Mouse (Mus musculus): Measurements from ENCODE around the gene S100b. TPM values are rescaled to one million over a fixed set of nuclear protein-coding genes. Genes with fewer than 3 reads are reported as not detected.
A peak's percentile ranks its signal among the peaks of the same experiment; 100 is the strongest.

Gene S100b
- total RNA-seq, 2 experiments from 2014 or later, result 156 to 157 TPM

DNA sequence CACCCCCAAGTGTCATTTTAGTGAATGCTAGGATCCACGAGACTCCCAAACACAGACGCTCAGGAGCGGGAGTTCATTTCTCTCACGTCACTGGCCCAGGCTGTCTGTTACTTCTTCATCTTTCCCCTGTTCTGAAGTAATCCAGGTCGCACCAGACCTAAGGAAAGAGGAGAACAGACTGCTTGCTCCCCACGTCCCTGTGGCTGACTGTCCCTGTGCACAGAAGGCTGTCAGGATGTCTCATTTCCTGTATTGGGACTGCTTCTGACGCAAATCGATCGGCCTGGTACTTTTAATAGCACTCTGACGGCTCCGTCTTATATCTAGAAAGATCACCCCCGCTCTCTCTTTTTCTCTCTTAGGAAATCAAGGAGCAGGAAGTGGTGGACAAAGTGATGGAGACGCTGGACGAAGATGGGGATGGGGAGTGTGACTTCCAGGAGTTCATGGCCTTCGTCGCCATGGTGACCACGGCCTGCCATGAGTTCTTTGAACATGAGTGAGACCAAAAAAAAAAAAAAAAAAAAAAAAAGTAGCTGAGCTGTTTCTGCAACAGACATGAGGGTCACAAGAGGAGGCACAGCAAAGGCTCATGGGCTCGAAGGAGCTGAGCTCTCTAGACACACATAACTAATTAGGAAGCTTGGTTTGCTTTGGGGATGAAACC, 6.0 kb downstream of the S100b start:
- DNase-seq (ENCODE audit: low spot score in 2 of 2), result peak in 1 of 2 experiments; percentile 48

DNA sequence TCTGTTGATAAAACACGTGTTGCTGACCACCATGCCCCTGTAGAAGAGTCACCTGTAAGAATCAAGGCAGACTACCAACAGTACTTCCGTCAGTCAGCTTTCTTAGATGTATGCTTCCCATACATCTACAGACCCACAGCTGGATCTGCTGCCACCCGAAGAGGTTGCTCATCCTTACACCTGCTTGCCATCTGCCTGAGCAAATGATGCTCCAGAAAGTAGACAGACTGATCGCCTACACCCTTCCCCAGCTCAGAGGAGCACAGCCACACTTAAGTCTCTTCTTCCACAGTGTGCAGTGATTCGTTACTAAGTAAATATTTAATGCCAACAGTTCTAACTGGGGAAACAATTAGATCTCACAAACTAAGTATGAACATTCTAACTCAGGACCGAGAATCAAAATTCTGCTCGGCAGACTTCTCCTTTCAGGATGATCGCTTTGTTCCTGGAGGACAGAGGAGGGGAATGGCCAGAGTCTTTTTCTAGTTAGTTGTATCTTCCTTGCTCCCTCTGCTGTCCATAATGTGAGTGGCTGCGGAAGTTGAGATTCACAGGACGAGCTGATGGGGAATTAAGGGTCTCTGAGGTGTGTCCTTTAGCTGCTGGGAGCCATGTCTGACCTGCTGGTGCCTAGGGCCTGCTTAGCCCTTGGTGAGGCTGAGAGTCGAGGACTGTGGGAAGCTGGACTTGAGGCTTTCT, 6.9 kb downstream of the S100b start:
- DNase-seq (ENCODE audit: low spot score in 2 of 2), result peak in 1 of 2 experiments; percentile 61

DNA sequence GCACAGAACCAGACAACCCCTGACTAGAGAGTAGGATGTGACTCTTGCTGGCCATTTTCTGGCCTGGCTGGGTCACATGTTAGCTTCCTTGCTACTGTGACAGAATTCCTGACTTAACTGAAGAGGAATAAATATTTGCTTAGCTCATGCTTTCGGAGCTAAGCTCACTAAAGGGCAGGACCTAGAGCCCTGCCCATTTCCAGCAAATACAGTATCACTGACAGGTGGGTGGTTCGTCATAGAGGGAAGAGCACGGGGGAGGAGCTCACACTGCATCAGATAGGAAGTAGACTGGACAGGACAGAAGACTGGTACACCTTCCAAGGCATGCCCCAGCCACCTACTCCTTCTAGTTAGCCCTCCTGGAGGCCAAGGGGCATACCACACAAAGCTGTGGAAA, 7.8 kb downstream of the S100b start:
- no peak for DNase-seq (ENCODE audit: low spot score in 2 of 2)

DNA sequence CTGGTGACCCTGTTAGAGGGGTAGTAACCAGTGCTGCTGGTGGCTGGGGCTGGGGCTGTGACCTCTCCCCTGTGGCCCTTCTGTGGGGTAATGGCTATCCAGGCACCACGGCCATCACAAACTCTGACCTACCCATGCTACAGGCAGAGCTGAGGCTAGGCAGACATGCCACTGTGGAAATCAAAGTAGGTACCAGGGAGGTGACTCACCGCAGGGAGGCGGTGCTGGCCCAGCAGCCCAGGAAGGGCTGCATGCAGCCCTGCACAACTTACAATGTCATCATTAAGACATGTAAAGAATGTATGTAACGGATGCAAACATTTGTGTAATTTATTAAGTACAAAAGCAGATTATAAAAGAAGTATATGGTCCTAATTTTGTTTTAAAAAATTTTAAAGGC, 8.8 kb downstream of the S100b start:
- no peak for DNase-seq (ENCODE audit: low spot score in 2 of 2)

DNA sequence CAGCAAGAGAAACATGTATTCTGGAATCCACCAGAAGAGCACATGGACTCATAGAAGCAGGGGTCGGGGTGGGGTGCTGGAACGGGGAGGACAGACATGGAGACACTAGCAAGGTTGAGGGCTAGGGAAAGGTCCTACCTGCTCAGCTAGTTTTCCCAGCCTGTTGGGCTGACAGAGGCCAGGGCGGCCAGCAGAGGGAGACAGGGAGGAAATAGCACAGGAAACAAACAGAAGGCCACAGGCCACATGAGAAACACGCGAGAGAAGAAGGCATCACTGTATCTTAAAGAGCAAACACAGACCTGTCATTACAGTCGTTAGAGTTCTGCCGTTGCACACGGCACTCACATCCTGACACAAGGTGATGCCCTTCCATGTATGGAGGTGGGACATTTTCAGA, 17.6 kb downstream of the S100b start:
- DNase-seq (ENCODE audit: low spot score in 2 of 2), result peak in 1 of 2 experiments; percentile 47

DNA sequence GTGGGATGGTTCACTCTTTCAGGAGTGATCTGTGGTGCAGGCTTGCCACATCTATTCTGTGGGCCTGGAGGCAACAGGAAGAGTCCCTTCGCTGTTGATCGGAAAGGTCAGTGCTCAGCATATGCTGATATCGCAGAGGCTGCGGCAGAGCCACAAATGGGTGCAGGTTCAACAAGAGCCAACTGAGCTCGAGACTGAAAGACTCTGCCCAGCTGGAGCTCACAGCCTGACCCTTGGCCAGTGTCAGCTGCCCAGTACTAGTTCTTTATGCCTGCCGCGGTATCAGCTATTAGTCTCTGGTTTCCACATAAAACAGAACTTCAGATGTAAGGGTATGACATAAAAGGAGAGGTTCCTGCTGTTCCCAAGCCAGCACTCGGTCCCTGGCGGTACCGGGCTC, 21.6 kb downstream of the S100b start:
- DNase-seq (ENCODE audit: low spot score in 2 of 2), result no peak

DNA sequence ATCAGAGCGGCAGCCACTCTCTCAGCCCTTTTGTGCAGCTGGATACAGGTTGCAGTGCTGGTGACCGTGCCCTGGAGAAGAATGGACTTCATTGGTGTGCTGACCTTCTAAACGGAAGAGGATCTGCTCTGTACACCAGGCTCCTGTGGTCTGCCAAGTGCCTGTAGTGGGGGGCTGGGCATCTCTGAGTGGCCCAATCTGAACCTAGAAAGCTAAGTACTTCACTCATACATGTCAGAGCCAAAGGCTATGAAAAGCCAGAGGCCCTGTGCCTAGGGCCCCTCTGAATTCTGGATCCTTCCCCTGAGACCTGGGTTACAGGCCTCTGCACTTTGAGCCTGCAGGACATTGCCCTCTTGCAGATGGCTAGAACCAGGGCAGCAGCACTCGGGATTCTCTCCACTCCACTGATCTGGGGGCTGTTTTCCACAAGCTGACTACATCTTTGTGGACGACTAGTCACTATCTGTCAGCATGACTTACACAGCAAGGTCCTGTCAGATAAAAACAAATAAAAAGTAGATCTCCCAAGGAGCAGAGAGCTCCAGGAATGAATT, 25.0 kb downstream of the S100b start:
- no peak for DNase-seq (ENCODE audit: low spot score in 2 of 2)

DNA sequence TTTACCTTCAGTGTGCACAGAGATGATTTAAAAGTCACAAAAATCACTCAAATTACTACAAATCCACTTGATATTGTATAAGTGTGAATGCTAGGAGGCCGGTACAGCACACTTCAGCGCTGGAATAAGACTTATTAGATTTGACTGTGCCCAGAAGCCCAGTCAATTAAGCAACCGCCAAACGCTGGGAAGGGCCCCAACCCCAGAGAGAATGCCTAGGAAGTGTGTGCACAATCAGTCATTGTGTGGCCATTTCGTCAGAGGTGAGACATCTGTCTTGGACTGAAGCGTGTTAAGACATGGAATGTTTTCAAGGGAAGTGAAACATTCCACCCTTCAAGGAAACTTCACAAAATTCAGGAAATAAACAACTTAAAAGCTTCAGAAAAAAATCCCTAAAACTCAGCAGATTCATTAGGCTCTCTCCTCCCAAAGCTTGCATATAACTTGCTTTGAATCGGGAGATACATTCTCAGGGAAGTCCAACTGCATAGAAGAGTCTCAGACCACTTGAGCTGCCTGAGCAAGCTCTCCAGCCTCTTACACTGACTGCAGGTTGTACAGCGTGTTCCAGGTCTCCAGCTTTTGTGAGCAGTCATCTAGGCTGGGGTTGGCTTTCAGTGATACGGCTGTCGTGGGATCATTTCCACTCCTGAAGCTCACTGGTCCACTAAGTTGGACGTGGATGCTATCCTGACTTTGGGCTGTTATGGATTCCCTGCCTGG, 34.8 kb downstream of the S100b start:
- DNase-seq (ENCODE audit: low spot score in 2 of 2), result no peak

DNA sequence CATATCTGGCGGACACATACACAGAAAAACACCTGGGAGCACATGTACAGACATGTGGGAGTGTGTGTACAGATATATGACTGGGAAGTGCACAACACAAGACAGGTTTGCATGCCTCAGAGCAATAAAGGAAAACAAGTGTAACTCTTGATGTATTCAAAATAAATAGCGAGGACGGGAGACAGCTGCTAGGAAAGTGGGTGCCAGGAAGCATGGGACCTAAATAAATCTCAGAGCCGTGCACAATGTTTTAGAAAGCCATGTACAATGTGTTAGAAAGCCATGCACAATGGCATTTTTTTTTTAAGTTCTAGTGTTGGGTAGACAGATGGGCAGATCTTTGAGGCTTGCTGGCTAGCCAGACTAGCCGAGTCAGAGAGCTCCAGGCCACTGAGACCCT, 35.4 kb downstream of the S100b start:
- DNase-seq (ENCODE audit: low spot score in 2 of 2), result peak in 1 of 2 experiments; percentile 53

DNA sequence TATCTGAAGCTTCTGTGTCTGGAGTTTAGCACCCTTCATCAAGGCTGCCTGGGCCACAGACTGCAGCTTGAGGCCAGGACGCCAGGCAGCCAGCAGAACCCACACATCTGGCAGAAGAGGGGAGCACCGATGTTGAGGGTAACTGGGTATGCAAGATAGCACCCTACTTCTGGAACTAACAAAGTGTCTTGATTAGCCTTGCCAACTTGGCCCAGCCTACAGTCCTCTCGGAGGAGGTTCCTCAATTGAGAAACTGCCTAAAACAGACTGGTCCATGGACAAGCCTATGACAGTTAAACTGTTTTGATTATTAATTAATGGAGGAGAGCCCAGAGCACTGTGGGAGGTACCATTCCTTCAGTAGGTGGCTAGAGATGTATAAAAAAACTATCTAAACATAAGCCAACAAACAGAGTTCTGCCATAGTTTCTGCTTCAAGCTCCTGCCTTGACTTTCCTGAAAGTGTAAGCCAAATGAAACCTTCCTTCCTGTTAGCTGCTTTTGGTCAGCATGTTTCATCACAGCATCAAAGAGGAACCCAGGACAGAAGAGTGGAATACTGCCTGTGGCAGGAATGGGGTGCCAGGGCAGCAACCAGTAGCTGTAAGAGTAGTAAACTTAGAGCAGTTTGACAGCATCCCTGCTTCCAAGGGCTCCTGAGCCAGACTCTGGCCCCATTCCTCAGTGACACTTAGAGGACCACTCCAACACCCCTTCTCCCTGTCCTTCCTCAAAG, 36.5 kb downstream of the S100b start:
- peak in 1 of 2 experiments; percentile 23 for DNase-seq (ENCODE audit: low spot score in 2 of 2)

DNA sequence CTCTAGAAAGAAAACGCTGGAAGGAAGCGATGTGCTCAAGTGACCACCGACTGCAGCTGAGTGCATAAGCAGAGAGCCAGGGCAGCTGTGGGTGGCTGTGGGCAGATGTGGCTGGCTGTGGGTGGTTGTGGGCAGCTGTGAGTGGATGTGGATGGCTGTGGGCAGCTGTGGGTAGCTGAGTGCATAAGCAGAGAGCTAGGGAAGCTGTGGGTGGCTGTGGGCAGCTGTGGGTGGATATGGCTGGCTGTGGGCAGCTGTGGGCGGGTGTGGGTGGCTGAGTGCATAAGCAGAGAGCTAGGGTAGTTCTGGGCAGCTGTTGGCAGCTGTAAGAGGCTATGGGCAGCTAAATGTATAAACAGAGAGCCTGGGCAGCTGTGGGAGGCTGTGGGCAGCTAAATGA, 39.6 kb downstream of the S100b start:
- no peak for DNase-seq (ENCODE audit: low spot score in 2 of 2)

DNA sequence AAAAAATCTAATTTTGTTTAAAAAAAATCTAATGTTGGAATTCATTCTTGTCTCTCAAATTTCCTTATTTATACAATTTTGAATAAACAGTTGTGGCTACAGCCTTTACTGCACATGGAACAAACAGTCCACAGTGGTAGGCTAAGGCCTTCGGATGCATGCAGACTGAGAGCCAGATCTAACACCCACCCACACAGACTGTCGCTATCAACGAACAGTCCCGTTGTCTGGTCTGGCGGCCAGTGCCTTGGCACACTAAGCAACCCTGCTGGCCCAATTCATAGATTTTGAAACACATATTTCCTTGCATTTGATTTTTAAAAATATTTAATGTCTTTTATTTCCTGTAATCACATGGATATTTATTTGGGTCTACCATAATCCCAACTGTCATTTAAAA, 46.5 kb downstream of the S100b start:
- no peak for DNase-seq (ENCODE audit: low spot score in 2 of 2)

DNA sequence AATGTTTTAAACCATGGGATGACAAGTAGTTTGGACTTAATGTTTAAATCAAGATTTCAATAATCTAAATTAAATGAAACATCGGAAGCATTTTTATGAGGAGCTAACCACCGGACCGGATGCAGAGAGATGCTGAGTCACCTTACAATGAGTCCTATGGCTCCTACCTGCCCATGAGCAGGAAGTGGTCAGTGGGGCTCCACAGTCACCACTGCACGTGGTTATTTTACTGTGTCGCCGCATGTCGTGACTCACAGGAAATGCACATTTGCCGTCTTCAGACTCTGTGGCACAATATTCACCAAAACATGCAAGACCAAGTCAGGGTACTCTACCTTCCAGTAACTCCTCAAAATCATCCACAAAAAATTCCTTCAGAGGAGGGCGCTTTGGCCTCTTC, 53.1 kb downstream of the S100b start:
- DNase-seq (ENCODE audit: low spot score in 2 of 2), result no peak

Small RNAs within 50 kb of the gene (microRNA-seq; reads per million reads assigned to microRNA genes)
- 0 reads per million in 2 experiments for gene Mir678

Other genes starting within 250 kb of the S100b start
- 10 to 100 TPM; 17.0 to 18.9 TPM for gene Zfp280b, start 221.2 kb upstream of the S100b start, total RNA-seq (2021)
- not detected for gene Slc5a4b, start 142.9 kb upstream of the S100b start, total RNA-seq (2021)
- gene Slc5a4a, start 106.4 kb upstream of the S100b start, total RNA-seq (2021), result not detected
- gene Prmt2, start 16.0 kb upstream of the S100b start, total RNA-seq (2021), result 10 to 100 TPM; 77.8 to 83.7 TPM
- 10 to 100 TPM; 56.9 to 59.6 TPM for gene Dip2a, start 91.4 kb downstream of the S100b start, total RNA-seq (2021)
- gene AC141477.1, start 186.6 kb downstream of the S100b start, total RNA-seq (2021), result not detected
- gene Pcnt, start 188.9 kb downstream of the S100b start, total RNA-seq (2021), result 10 to 100 TPM; 20.6 to 23.2 TPM
- gene 2610028H24Rik, start 195.2 kb downstream of the S100b start, total RNA-seq (2021), result not detected
- 10 to 100 TPM; 57.1 to 58.0 TPM for gene Mcm3ap, start 215.1 kb downstream of the S100b start, total RNA-seq (2021)
- gene Ybey, start 215.3 kb downstream of the S100b start, total RNA-seq (2021), result 1 to 10 TPM; 4.7 to 4.8 TPM